Mouse (Mus musculus): Measurements from ENCODE around the gene Cfb.
"Not testable (repeated sequence)": the region's sequence is repeated elsewhere in the genome, so short reads cannot be mapped to it uniquely, and the experiment has no call there.

GRCm38 (mm10) chr17:34810811-34811210, 51.5 kb downstream of the Cfb start:
- TF ChIP-seq CTCF (IDR thresholded peaks at IDR 0.05; ENCODE audit: low read depth, low read length); POLR2A (IDR thresholded peaks at IDR 0.05; ENCODE audit: borderline replicate concordance, low read depth, low read length): not testable (repeated sequence)

Measured in bone marrow macrophage, adult 2 months (primary cell).